Mouse (Mus musculus) liver, embryonic 14.5 days (tissue): Measurements from ENCODE around the gene Dram1. TPM values are rescaled to one million over a fixed set of nuclear protein-coding genes. Genes with fewer than 3 reads are reported as not detected.

Experiments
- ATAC-seq: fragments of 200-750 bp; cut with Nextera tagmentation; 2 replicates; pipeline ENCODE4 v1.8.0; 2017; ENCODE audit warnings: moderate number of reproducible peaks, mild to moderate bottlenecking, moderate library complexity; ENCODE audit not compliant: insufficient read depth
- DNase-seq, 3 experiments: peaks; one replicate each; pipeline ENCODE4 v3.0.0-alpha.2; 2012 to 2013; ENCODE audit warnings: low read depth in 3 of 3, low spot score in 3 of 3
- H3K27ac ChIP-seq: fragments of 300-500 bp; sonication (generic); 2 replicates; pipeline ENCODE4 v1.5.1; 2014; ENCODE audit warnings: moderate library complexity, mild to moderate bottlenecking, control low read depth, inconsistent platforms
- H3K27me3 ChIP-seq: fragments of 300-500 bp; sonication (generic); 2 replicates; pipeline ENCODE4 v1.6.1; 2014; ENCODE audit warnings: mild to moderate bottlenecking, low read length, moderate library complexity; ENCODE audit not compliant: control insufficient read depth, insufficient read depth
- H3K36me3 ChIP-seq: fragments of 300-500 bp; sonication (generic); replicated peaks from 2 replicates; pipeline ENCODE4 v1.6.1; 2014; ENCODE audit warnings: low read depth; ENCODE audit not compliant: control insufficient read depth, insufficient read depth
- H3K4me1 ChIP-seq, 2 experiments: fragments of 200-500 bp in 1 of 2; fragments of 300-500 bp in 1 of 2; sonication (generic) in 1 of 2; replicated peaks; 2 replicates each; pipeline ENCODE4 v1.6.1; 2012 to 2014; ENCODE audit warnings: antibody characterized with exemption in 1 of 2, inconsistent platforms in 1 of 2, low read length in 1 of 2; ENCODE audit not compliant: control insufficient read depth in 2 of 2, insufficient read depth in 2 of 2
- H3K4me2 ChIP-seq: fragments of 300-500 bp; sonication (generic); 2 replicates; pipeline ENCODE4 v1.6.1; 2014; ENCODE audit warnings: low read depth, mild to moderate bottlenecking, control low read depth, moderate library complexity
- H3K4me3 ChIP-seq, 2 experiments: fragments of 200-500 bp in 1 of 2; fragments of 300-500 bp in 1 of 2; sonication (generic) in 1 of 2; 2 replicates each; pipeline ENCODE4 v1.5.1; 2012 to 2014; ENCODE audit warnings: low read depth in 2 of 2, low read length in 2 of 2, mild to moderate bottlenecking in 2 of 2, control low read depth in 1 of 2, inconsistent platforms in 1 of 2, moderate library complexity in 1 of 2; ENCODE audit not compliant: insufficient read depth in 1 of 2
- H3K9ac ChIP-seq: fragments of 300-500 bp; sonication (generic); replicated peaks from 2 replicates; pipeline ENCODE4 v1.6.1; 2014; ENCODE audit warnings: mild to moderate bottlenecking, control low read depth, moderate library complexity
- H3K9me3 ChIP-seq: fragments of 300-500 bp; sonication (generic); 2 replicates; pipeline ENCODE4 v1.6.1; 2016; ENCODE audit warnings: low read length, mixed read lengths; ENCODE audit not compliant: control insufficient read depth
- CTCF ChIP-seq: IDR thresholded peaks from 2 replicates; pipeline ENCODE4 v1.5.1; 2016; ENCODE audit warnings: antibody characterized with exemption, low read depth, control low read depth
- EP300 ChIP-seq: IDR thresholded peaks from 2 replicates; pipeline ENCODE4 v1.6.1; 2016; ENCODE audit warnings: antibody characterized with exemption, low read depth
- WGBS: fragments of 180-500 bp; shearing (Covaris S2); extraction: QIAGEN DNeasy Blood & Tissue Kit; methylation state at CpG from one replicate; pipeline ENCODE4 v1.1.7; 2014; ENCODE audit not compliant: insufficient replicate concordance; 5-methylcytosine and 5-hydroxymethylcytosine counted together
- polyA plus RNA-seq, 2 experiments: library from polyadenylated mRNA; depleted of rRNA in 1 of 2; stranded (reverse) in 1 of 2; unstranded in 1 of 2; fragments of >200 nt; fragmentation: Nextera tagmentation in 1 of 2; extraction: Ambion mirVana in 1 of 2; gene quantifications; 2 replicates each; pipeline versions ENCODE4 v1.2.1 to v1.2.3; 2012 to 2014

Gene Dram1
- polyA plus RNA-seq, 2 experiments: 1.2 to 1.5 TPM

GRCm38 (mm10) chr10:88301802-88302470 lies 76.9 kb downstream of the Dram1 start:
- Histone ChIP-seq H3K4me2 (no peak overlapping the region), H3K4me3 (no peak overlapping the region), H3K9me3 (no peaks in the 10 kb centered on the region), H3K27me3 (no peaks in the 10 kb centered on the region), H3K4me1 (no peaks in the 10 kb centered on the region), H3K9ac (no peak overlapping the region), H3K36me3 (no peaks in the 10 kb centered on the region), H3K27ac (no peak overlapping the region)
- TF ChIP-seq CTCF (no peak), EP300 (no peak)
- WGBS: 73% methylated on average over 6 of the region's 6 CpGs
- no peak for ATAC-seq
- DNase-seq: no peak

DNA sequence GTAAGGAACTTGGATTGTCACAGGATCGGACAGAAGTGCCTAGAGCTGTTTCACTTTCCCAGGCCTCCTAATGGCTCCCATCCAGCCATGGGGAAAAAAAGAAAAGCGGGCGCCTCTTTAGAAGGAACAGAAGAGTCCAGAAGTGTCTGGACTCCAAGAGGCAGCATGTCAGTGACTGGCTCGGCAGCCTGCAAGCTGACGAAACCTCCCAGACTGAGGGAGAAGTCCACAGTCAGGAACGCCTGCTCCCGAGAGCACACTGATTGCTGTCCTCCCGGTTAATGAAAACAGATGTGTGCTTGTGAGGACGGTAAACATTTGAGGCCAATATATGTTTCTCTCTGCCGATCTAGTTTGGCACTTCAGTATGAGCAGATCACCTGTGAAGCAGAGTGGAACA lies 81.9 kb downstream of the Dram1 start:
- H3K4me3 ChIP-seq: no peak overlapping the region
- no peak overlapping the region for H3K27ac ChIP-seq
- no peak for TF ChIP-seq CTCF
- no peak for TF ChIP-seq EP300
- WGBS: 67% methylated on average over 10 of the region's 10 CpGs
- no peaks in the 10 kb centered on the region for H3K36me3 ChIP-seq
- H3K9ac ChIP-seq: no peak overlapping the region
- DNase-seq (no peak), ATAC-seq (no peak)
- no peaks in the 10 kb centered on the region for H3K4me1 ChIP-seq
- no peaks in the 10 kb centered on the region for H3K27me3 ChIP-seq
- no peaks in the 10 kb centered on the region for H3K9me3 ChIP-seq
- no peak overlapping the region for H3K4me2 ChIP-seq

DNA sequence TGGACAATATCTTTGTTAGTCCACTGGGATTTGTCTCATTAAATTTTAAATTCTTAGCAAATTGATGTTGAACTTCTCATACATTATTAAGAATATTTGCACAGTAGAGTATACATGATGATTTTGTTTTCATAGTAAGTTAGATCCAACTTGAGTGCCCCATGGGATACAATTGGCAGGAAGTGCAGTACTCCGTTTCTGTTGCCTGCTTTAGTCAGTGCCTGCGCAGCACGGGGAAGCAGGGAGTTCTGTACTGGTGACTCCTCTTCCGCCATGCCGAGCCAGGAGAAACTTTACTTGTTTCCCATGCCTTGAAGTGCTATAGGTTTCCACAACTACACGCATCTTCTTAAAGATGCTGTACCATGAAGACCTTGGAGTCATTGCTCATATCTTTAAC lies 83.8 kb downstream of the Dram1 start:
- Histone ChIP-seq H3K9ac (no peak overlapping the region), H3K4me2 (no peak overlapping the region), H3K9me3 (no peaks in the 10 kb centered on the region), H3K36me3 (no peaks in the 10 kb centered on the region), H3K4me1 (no peaks in the 10 kb centered on the region), H3K4me3 (no peak overlapping the region), H3K27me3 (no peaks in the 10 kb centered on the region), H3K27ac (no peak overlapping the region)
- 72% methylated on average over 6 of the region's 6 CpGs for WGBS
- DNase-seq: no peak
- no peak for TF ChIP-seq CTCF
- no peak for TF ChIP-seq EP300
- no peak for ATAC-seq

GRCm38 (mm10) chr10:88288061-88288460 lies 90.8 kb downstream of the Dram1 start:
- no peaks in the 10 kb centered on the region for H3K36me3 ChIP-seq
- H3K9ac ChIP-seq: no peak overlapping the region
- 73% methylated on average over 10 of the region's 10 CpGs for WGBS
- DNase-seq (no peak), ATAC-seq (no peak)
- H3K9me3 ChIP-seq: no peaks in the 10 kb centered on the region
- H3K4me1 ChIP-seq: no peaks in the 10 kb centered on the region
- H3K4me2 ChIP-seq: no peak overlapping the region
- TF ChIP-seq CTCF (no peak), EP300 (no peak)
- H3K4me3 ChIP-seq: no peak overlapping the region
- no peaks in the 10 kb centered on the region for H3K27me3 ChIP-seq
- no peak overlapping the region for H3K27ac ChIP-seq

- Histone ChIP-seq H3K36me3 (no peaks in the 10 kb centered on the region), H3K9me3 (no peaks in the 10 kb centered on the region), H3K4me1 (no peaks in the 10 kb centered on the region), H3K27me3 (no peaks in the 10 kb centered on the region), H3K4me3 (no peak overlapping the region), H3K4me2 (no peak overlapping the region), H3K9ac (no peak overlapping the region), H3K27ac (no peak overlapping the region)
- no peak for DNase-seq
- no peak for TF ChIP-seq CTCF
- TF ChIP-seq EP300: no peak
- ATAC-seq: no peak
- WGBS: 61% methylated on average over 8 of the region's 8 CpGs
Observed at GRCm38 (mm10) chr10:88287261-88287660, 91.6 kb downstream of the Dram1 start.
